Comparison of ENCODE assay signal across 8 mouse cellular contexts in the genomic region with DNA sequence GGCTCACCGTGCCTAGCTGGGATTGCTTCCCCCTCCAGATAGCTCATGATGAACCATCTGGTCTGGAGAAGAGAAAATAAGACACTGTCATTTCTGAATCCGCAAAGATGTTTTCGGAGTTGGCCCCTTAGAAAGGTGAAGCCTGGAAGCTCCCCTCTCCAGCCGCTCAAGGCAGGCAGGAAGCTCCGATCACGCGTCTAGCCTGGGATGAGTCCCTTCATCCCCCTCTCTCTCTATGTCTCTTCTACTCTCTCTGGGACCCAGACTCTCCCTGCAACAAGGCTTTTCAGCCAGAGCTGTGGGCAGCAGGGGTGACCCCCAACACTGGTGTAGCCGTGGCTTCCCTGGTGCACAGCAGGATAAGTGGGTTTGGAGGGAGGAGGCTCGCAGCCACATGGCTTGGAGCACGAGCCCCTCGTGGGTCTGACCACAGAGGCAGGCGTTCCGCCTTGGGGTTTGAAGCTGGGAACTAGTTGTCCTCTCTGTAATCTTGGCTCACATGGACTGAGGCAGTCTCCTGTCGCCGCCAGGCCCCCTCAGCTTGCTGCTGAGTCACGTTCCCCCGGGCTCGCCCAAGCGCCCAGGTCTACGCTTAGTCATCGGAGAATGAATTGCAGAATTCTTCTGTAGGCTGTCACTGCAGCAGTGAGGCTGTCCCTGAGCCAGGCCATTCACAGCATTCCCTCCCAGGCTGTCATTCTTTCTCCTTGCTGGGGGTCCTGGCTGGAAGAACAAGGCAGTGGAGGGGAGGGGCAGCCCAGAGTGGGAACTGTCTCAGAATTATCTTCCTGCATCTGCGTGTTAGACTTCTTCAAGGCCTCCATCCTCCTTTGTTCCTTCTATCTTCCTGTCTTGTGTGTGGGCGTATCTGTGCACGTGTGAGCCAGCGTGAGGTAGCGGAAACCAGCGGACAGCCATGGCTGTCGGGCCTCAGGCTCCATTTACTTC. TPM values are rescaled to one million over a fixed set of nuclear protein-coding genes. Genes with fewer than 3 reads are reported as not detected.
DNase-seq lines count a peak whose midpoint lies in the region; ATAC-seq and TF ChIP-seq lines count a peak whose summit lies in the region.
"Had no signal": no experiment of that assay in that cellular context is flagged by ENCODE, and none has a peak within 500 bp of the region (broad histone marks: within the 10 kb centered on the region; RNA-seq: fewer than 3 reads in every experiment).

No protein-coding gene starts in this region.

- 62% methylated on average over 28 of the region's 28 CpGs for WGBS in hindbrain, embryonic 15.5 days
- WGBS in lung, postnatal 0 days: 55% methylated on average over 28 of the region's 28 CpGs

- no peak overlapping the region for H3K9ac ChIP-seq in hindbrain, embryonic 15.5 days
- no peak overlapping the region for H3K9ac ChIP-seq in lung, postnatal 0 days (replicated peaks; ENCODE audit: low read depth)
- H3K9ac ChIP-seq: limb, embryonic 12.5 days had no signal

- ATAC-seq in frontal cortex, adult (ENCODE audit: low TSS enrichment): peak; percentile 87
- ATAC-seq in hindbrain, embryonic 15.5 days (ENCODE audit: low FRiP score, low read depth): no peak
- peak; percentile 63 for ATAC-seq in lung, postnatal 0 days

- peak; percentile 33; the same call in 1 of the 2 replicates for TF ChIP-seq EP300 in lung, postnatal 0 days (IDR thresholded peaks at IDR 0.05)

- no peaks in the 10 kb centered on the region for H3K27me3 ChIP-seq in hindbrain, embryonic 15.5 days
- no peaks in the 10 kb centered on the region for H3K27me3 ChIP-seq in lung, postnatal 0 days (replicated peaks; ENCODE audit: insufficient read depth, low read length)

- H3K4me3 ChIP-seq in hindbrain, embryonic 15.5 days: no peak overlapping the region
- H3K4me3 ChIP-seq in lung, postnatal 0 days (ENCODE audit: low read depth, low read length): no peak overlapping the region
- H3K4me3 ChIP-seq: limb, embryonic 12.5 days had no signal

- no peak overlapping the region for H3K27ac ChIP-seq in hindbrain, embryonic 15.5 days (replicated peaks)
- H3K27ac ChIP-seq in lung, postnatal 0 days (ENCODE audit: low read length): no peak overlapping the region
- H3K27ac ChIP-seq: limb, embryonic 12.5 days had no signal

- H3K4me1 ChIP-seq in hindbrain, embryonic 15.5 days (replicated peaks): peaks cover 13% of the 10 kb centered on the region
- H3K4me1 ChIP-seq in lung, postnatal 0 days (ENCODE audit: insufficient read depth, low read depth, low read length): no peaks in the 10 kb centered on the region
- H3K4me1 ChIP-seq: limb, embryonic 12.5 days had no signal

- 0 out of 2 replicates have a peak overlapping the region, but pooled peaks have one; percentile 7 for H3K4me2 ChIP-seq in hindbrain, embryonic 15.5 days
- H3K4me2 ChIP-seq in lung, postnatal 0 days (replicated peaks; ENCODE audit: low read depth, low read length): no peak overlapping the region
- H3K4me2 ChIP-seq: limb, embryonic 12.5 days had no signal

- peak; percentile 38 to 60 for DNase-seq in urinary bladder, adult 18-20 months (ENCODE audit: low spot score in 2 of 2)
- DNase-seq in urinary bladder, adult 2 months (ENCODE audit: low spot score): no peak
- peak; percentile 88 for DNase-seq in adrenal gland, postnatal 14 days
- peak; percentile 72 for DNase-seq in lung, postnatal 0 days (ENCODE audit: low spot score)
- peak; percentile 61 for DNase-seq in testis, postnatal 10 days (ENCODE audit: low spot score)

- no peaks in the 10 kb centered on the region for H3K36me3 ChIP-seq in hindbrain, embryonic 15.5 days
- H3K36me3 ChIP-seq in lung, postnatal 0 days (ENCODE audit: insufficient read depth, low read length): no peaks in the 10 kb centered on the region
- H3K36me3 ChIP-seq: limb, embryonic 12.5 days had no signal

- TF ChIP-seq CTCF in lung, postnatal 0 days (IDR thresholded peaks at IDR 0.05): no peak

- no peaks in the 10 kb centered on the region for H3K9me3 ChIP-seq in hindbrain, embryonic 15.5 days
- H3K9me3 ChIP-seq in lung, postnatal 0 days (ENCODE audit: low read length): no peaks in the 10 kb centered on the region
- H3K9me3 ChIP-seq: limb, embryonic 12.5 days had no signal

RNA-seq across cellular contexts. Expression of gene Trim56, which starts 13.2 kb away (rescaled TPM):
- polyA plus RNA-seq in urinary bladder, adult 2 months (2012; rRNA removed): 5.7 and 11.9 TPM in 2 replicates
- 38.1 and 39.8 TPM in 2 replicates for total RNA-seq in adrenal gland, postnatal 14 days (2021)
- polyA plus RNA-seq in hindbrain, embryonic 15.5 days (2015; fragmentation: Nextera tagmentation; extraction: Ambion mirVana): 3.4 and 4.5 TPM in 2 replicates
- 13.4 and 16.4 TPM in 2 replicates for polyA plus RNA-seq in lung, postnatal 0 days (2015; fragmentation: Nextera tagmentation; extraction: Ambion mirVana)

RNA-seq across cellular contexts. Expression of gene Serpine1, which starts 30.8 kb away (rescaled TPM):
- polyA plus RNA-seq in urinary bladder, adult 2 months (2012; rRNA removed): 6.2 and 8.3 TPM in 2 replicates
- total RNA-seq in adrenal gland, postnatal 14 days (2021): 2.0 and 2.6 TPM in 2 replicates
- 0.17 and 0.29 TPM in 2 replicates for polyA plus RNA-seq in hindbrain, embryonic 15.5 days (2015; fragmentation: Nextera tagmentation; extraction: Ambion mirVana)
- polyA plus RNA-seq in lung, postnatal 0 days (2015; fragmentation: Nextera tagmentation; extraction: Ambion mirVana): 0.88 and 1.1 TPM in 2 replicates

RNA-seq across cellular contexts. Expression of gene Muc3, which starts 46.3 kb away (rescaled TPM):
- polyA plus RNA-seq in urinary bladder, adult 2 months (2012; rRNA removed): not detected in 2 replicates
- not detected in 2 replicates for total RNA-seq in adrenal gland, postnatal 14 days (2021)
- not detected in 2 replicates for polyA plus RNA-seq in hindbrain, embryonic 15.5 days (2015; fragmentation: Nextera tagmentation; extraction: Ambion mirVana)
- polyA plus RNA-seq in lung, postnatal 0 days (2015; fragmentation: Nextera tagmentation; extraction: Ambion mirVana): not detected in 2 replicates
- polyA plus RNA-seq: limb, embryonic 12.5 days had no signal

RNA-seq across cellular contexts. Expression of gene Ap1s1, which starts 56.9 kb away (rescaled TPM):
- polyA plus RNA-seq in urinary bladder, adult 2 months (2012; rRNA removed): 96.2 and 118 TPM in 2 replicates
- 88.6 and 92.6 TPM in 2 replicates for total RNA-seq in adrenal gland, postnatal 14 days (2021)
- polyA plus RNA-seq in hindbrain, embryonic 15.5 days (2015; fragmentation: Nextera tagmentation; extraction: Ambion mirVana): 237 and 239 TPM in 2 replicates
- 112 and 125 TPM in 2 replicates for polyA plus RNA-seq in lung, postnatal 0 days (2015; fragmentation: Nextera tagmentation; extraction: Ambion mirVana)
